Mouse (Mus musculus): ENCODE data around the gene Fndc3b. TPM values are rescaled to one million over a fixed set of nuclear protein-coding genes. Genes with fewer than 3 reads are reported as not detected.
A peak's percentile ranks its signal among the peaks of the same experiment; 100 is the strongest.

Gene Fndc3b
- polyA plus RNA-seq, 1 experiment = 14.2 TPM

DNA sequence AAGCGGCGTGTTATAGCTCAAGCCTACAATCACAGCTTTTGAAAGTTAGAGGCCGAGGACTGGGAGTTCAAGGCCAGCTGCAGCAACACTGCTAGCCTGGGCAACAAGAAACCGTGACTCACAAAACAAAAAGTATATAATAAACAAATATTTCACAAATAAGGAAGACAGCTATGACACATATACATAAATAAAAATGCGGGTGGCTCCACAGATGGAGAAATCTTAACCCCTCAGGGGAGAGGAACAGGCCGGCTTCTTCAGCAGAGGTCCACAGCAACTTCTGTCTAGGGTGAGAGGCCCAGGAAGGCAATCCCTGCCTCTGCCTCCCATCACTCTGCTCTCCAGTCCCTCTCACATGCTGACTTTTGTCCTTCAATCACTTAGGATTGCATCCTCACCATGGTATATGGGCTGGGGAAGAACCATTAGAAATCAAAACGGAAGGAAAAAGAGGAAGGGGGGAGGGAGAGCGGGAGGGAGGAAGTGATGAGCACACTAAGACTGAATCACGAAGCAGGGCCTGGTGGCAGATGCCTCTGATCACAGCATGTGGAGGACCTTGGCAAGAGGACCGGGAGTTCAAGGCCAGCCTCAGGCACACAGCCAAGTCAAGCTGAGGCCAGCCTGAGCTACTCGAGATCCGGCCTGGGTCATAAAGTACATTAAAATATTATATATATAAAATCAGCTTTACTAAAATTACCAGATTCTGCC is 21.8 kb downstream of the Fndc3b start:
- no peaks in the 10 kb centered on the region for H3K27me3 ChIP-seq (replicated peaks; ENCODE audit: control insufficient read depth, insufficient read depth, low read length)
- peak overlapping the region; percentile 8; the same call in 1 of the 2 replicates for H3K27ac ChIP-seq (ENCODE audit: insufficient read depth, low read depth, low read length)
- no peak overlapping the region for H3K4me3 ChIP-seq (ENCODE audit: insufficient read depth, low read depth, low read length)
- WGBS = 48% methylated on average over 12 of the region's 12 CpGs
- peaks cover 35% of the 10 kb centered on the region for H3K4me1 ChIP-seq (ENCODE audit: control insufficient read depth, insufficient read depth, low read length)
- DNase-seq = peak; percentile 74
- TF ChIP-seq POLR2A (IDR thresholded peaks at IDR 0.05; ENCODE audit: low read depth, low read length) (no peak), CTCF (conservative IDR thresholded peaks at IDR 0.05; ENCODE audit: insufficient read depth, insufficient read length, low read depth, low read length) (no peak)
- H3K36me3 ChIP-seq (ENCODE audit: control insufficient read depth, insufficient read depth, low read length) = no peaks in the 10 kb centered on the region

GRCm38 (mm10) chr3:27686732-27687491 is 24.2 kb downstream of the Fndc3b start:
- H3K4me1 ChIP-seq (ENCODE audit: control insufficient read depth, insufficient read depth, low read length) = peaks cover 42% of the 10 kb centered on the region
- no peaks in the 10 kb centered on the region for H3K36me3 ChIP-seq (ENCODE audit: control insufficient read depth, insufficient read depth, low read length)
- TF ChIP-seq CTCF (conservative IDR thresholded peaks at IDR 0.05; ENCODE audit: insufficient read depth, insufficient read length, low read depth, low read length) = no peak
- no peak for TF ChIP-seq POLR2A (IDR thresholded peaks at IDR 0.05; ENCODE audit: low read depth, low read length)
- no peak overlapping the region for H3K4me3 ChIP-seq (ENCODE audit: insufficient read depth, low read depth, low read length)
- 41% methylated on average over 19 of the region's 19 CpGs for WGBS
- no peak overlapping the region for H3K27ac ChIP-seq (ENCODE audit: insufficient read depth, low read depth, low read length)
- H3K27me3 ChIP-seq (replicated peaks; ENCODE audit: control insufficient read depth, insufficient read depth, low read length) = no peaks in the 10 kb centered on the region
- DNase-seq = peak; percentile 58

- TF ChIP-seq POLR2A (IDR thresholded peaks at IDR 0.05; ENCODE audit: low read depth, low read length) (no peak), CTCF (conservative IDR thresholded peaks at IDR 0.05; ENCODE audit: insufficient read depth, insufficient read length, low read depth, low read length) (no peak)
- H3K27ac ChIP-seq (ENCODE audit: insufficient read depth, low read depth, low read length) = peak overlapping the region; percentile 74; the same call in 1 of the 2 replicates
- H3K4me1 ChIP-seq (ENCODE audit: control insufficient read depth, insufficient read depth, low read length) = peaks cover 42% of the 10 kb centered on the region
- H3K27me3 ChIP-seq (replicated peaks; ENCODE audit: control insufficient read depth, insufficient read depth, low read length) = no peaks in the 10 kb centered on the region
- 41% methylated on average over 14 of the region's 14 CpGs for WGBS
- no peak overlapping the region for H3K4me3 ChIP-seq (ENCODE audit: insufficient read depth, low read depth, low read length)
- peak; percentile 87 for DNase-seq
- no peaks in the 10 kb centered on the region for H3K36me3 ChIP-seq (ENCODE audit: control insufficient read depth, insufficient read depth, low read length)
Observed at GRCm38 (mm10) chr3:27685650-27686208, 25.4 kb downstream of the Fndc3b start.

DNA sequence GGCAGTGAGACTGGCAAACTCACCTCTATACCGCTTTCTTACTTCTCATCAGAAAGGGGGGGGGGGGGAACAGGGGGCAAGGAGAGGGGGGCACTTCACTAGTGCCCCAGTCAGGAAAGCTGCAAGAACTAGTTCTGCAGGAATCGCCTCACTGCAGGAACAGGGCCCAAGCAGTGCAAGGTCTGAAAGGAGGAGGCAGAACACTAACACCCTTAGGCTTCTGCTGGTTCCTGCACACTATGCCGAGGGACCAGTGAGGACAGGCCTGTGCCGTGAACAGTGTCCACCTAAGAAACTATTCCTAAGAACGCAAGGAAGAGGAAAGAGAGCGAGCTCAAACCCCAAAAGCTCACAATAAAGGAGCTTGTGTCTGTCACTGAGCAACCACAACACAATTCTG is 26.0 kb downstream of the Fndc3b start:
- H3K4me1 ChIP-seq (ENCODE audit: control insufficient read depth, insufficient read depth, low read length) = peaks cover 36% of the 10 kb centered on the region
- no peak overlapping the region for H3K27ac ChIP-seq (ENCODE audit: insufficient read depth, low read depth, low read length)
- no peak overlapping the region for H3K4me3 ChIP-seq (ENCODE audit: insufficient read depth, low read depth, low read length)
- H3K36me3 ChIP-seq (ENCODE audit: control insufficient read depth, insufficient read depth, low read length) = no peaks in the 10 kb centered on the region
- peak; percentile 45 for DNase-seq
- no peaks in the 10 kb centered on the region for H3K27me3 ChIP-seq (replicated peaks; ENCODE audit: control insufficient read depth, insufficient read depth, low read length)
- WGBS = 35% methylated on average over 6 of the region's 6 CpGs
- TF ChIP-seq CTCF (conservative IDR thresholded peaks at IDR 0.05; ENCODE audit: insufficient read depth, insufficient read length, low read depth, low read length) = no peak
- no peak for TF ChIP-seq POLR2A (IDR thresholded peaks at IDR 0.05; ENCODE audit: low read depth, low read length)

DNA sequence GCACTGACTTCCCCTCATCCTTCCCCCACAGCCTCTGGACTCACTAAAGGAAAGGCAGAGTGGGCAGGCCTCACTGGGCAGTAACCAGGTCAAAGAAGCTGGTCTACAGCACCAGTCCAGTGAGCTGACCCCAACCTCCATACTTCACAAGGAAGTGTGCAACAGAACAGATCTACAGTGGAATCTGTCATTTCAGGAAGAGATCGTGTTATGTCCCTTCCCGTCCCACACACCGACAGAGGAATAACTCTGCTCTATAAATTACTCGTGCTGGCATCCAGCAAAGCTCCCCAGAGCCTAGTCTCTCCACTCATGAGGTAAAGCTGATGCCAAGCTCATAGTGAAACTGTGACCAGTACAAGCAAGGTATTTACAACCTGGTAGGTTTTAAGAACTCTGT is 27.7 kb downstream of the Fndc3b start:
- no peak for DNase-seq
- Histone ChIP-seq H3K4me1 (ENCODE audit: control insufficient read depth, insufficient read depth, low read length) (peaks cover 29% of the 10 kb centered on the region), H3K36me3 (ENCODE audit: control insufficient read depth, insufficient read depth, low read length) (no peaks in the 10 kb centered on the region), H3K27me3 (replicated peaks; ENCODE audit: control insufficient read depth, insufficient read depth, low read length) (no peaks in the 10 kb centered on the region), H3K27ac (ENCODE audit: insufficient read depth, low read depth, low read length) (peak overlapping the region; percentile 39; the same call in 1 of the 2 replicates), H3K4me3 (ENCODE audit: insufficient read depth, low read depth, low read length) (no peak overlapping the region)
- WGBS = 26% methylated on average over 4 of the region's 4 CpGs
- TF ChIP-seq POLR2A (IDR thresholded peaks at IDR 0.05; ENCODE audit: low read depth, low read length) (no peak), CTCF (conservative IDR thresholded peaks at IDR 0.05; ENCODE audit: insufficient read depth, insufficient read length, low read depth, low read length) (no peak)

DNA sequence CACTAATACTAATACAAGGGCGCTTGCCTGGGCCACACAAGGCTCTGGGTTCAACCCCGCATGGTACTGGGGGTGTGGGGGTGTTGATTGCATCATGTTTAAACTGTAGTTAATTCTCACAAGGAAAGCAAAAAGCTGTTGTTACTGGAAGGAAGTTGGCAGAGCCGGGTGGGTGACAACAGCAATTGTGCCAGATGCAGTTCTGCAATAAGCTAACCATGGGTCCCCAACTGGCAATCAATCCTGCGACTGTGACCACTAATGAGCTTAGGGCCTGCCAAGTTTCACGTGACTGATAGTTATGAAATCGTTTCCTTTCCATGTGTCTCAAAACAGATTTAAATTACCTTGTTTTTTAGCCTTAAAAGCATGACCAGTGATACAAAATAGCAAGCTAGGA is 33.5 kb downstream of the Fndc3b start:
- Histone ChIP-seq H3K27me3 (replicated peaks; ENCODE audit: control insufficient read depth, insufficient read depth, low read length) (no peaks in the 10 kb centered on the region), H3K4me1 (ENCODE audit: control insufficient read depth, insufficient read depth, low read length) (peaks cover 3% of the 10 kb centered on the region; the same call in 1 of the 2 replicates), H3K36me3 (ENCODE audit: control insufficient read depth, insufficient read depth, low read length) (no peaks in the 10 kb centered on the region), H3K4me3 (ENCODE audit: insufficient read depth, low read depth, low read length) (no peak overlapping the region), H3K27ac (ENCODE audit: insufficient read depth, low read depth, low read length) (no peak overlapping the region)
- DNase-seq = peak; percentile 38
- 53% methylated on average over 6 of the region's 6 CpGs for WGBS
- TF ChIP-seq POLR2A (IDR thresholded peaks at IDR 0.05; ENCODE audit: low read depth, low read length) (no peak), CTCF (conservative IDR thresholded peaks at IDR 0.05; ENCODE audit: insufficient read depth, insufficient read length, low read depth, low read length) (no peak)

DNA sequence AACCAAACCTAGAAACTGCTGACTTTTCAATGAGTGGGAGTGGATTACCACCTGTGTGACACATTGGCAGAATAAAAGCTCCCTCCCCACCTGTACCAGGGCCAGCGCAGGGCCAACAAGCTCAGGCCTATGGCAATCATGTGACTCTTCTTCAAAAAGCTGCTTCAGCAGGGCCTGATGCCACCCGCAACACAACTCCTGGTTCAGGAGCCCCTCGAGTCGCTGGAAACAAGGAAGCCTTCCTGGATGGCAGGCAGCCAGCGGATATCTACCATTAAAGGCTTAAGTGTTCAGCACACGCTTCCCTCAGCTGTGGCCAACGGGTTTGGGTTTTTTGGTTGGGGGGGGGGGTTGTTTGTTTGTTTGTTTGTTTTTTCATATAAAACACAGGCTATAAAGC is 37.4 kb downstream of the Fndc3b start:
- H3K36me3 ChIP-seq (ENCODE audit: control insufficient read depth, insufficient read depth, low read length) = no peaks in the 10 kb centered on the region
- H3K27me3 ChIP-seq (replicated peaks; ENCODE audit: control insufficient read depth, insufficient read depth, low read length) = no peaks in the 10 kb centered on the region
- DNase-seq = peak; percentile 43
- H3K4me3 ChIP-seq (ENCODE audit: insufficient read depth, low read depth, low read length) = no peak overlapping the region
- no peak overlapping the region for H3K27ac ChIP-seq (ENCODE audit: insufficient read depth, low read depth, low read length)
- 0 out of 2 replicates have a peak, but pooled peaks cover 3% of the 10 kb centered on the region for H3K4me1 ChIP-seq (ENCODE audit: control insufficient read depth, insufficient read depth, low read length)
- WGBS = 52% methylated on average over 7 of the region's 7 CpGs
- TF ChIP-seq CTCF (conservative IDR thresholded peaks at IDR 0.05; ENCODE audit: insufficient read depth, insufficient read length, low read depth, low read length) = no peak
- no peak for TF ChIP-seq POLR2A (IDR thresholded peaks at IDR 0.05; ENCODE audit: low read depth, low read length)

Data from kidney, adult 2 months (tissue).